Mouse (Mus musculus) cerebellum, adult 11-12 months (tissue): ENCODE measurements around the gene Sox6.

ENCODE experiments used
- DNase-seq: peaks from one replicate; pipeline ENCODE4 v3.0.0; 2022

Gene Sox6

GRCm38 (mm10) chr7:115734137-115734536 lies 304.5 kb downstream of the Sox6 start:
- DNase-seq: no peak

DNA sequence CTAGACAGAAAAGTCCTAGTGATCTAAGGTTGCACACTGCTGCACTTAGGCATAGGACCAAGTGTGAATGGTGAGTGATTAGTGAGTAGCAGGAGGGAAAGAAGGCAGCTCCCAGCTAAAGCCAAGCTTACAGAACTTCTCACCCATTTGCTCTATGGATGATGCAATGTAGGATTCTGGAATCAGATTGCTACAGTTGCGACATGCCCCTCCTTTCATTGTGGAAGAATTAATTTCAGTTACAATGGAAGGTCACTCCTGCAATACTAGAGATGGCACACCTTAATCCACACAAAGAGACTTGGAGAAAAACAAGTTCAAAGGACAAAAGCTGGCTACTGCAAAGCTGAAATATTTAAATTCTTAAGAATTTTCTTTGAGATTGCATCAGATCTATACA lies 305.8 kb downstream of the Sox6 start:
- no peak for DNase-seq

- no peak for DNase-seq
Observed at GRCm38 (mm10) chr7:115726776-115727175, 311.8 kb downstream of the Sox6 start.

GRCm38 (mm10) chr7:115724404-115724803 lies 314.2 kb downstream of the Sox6 start:
- DNase-seq: no peak

DNA sequence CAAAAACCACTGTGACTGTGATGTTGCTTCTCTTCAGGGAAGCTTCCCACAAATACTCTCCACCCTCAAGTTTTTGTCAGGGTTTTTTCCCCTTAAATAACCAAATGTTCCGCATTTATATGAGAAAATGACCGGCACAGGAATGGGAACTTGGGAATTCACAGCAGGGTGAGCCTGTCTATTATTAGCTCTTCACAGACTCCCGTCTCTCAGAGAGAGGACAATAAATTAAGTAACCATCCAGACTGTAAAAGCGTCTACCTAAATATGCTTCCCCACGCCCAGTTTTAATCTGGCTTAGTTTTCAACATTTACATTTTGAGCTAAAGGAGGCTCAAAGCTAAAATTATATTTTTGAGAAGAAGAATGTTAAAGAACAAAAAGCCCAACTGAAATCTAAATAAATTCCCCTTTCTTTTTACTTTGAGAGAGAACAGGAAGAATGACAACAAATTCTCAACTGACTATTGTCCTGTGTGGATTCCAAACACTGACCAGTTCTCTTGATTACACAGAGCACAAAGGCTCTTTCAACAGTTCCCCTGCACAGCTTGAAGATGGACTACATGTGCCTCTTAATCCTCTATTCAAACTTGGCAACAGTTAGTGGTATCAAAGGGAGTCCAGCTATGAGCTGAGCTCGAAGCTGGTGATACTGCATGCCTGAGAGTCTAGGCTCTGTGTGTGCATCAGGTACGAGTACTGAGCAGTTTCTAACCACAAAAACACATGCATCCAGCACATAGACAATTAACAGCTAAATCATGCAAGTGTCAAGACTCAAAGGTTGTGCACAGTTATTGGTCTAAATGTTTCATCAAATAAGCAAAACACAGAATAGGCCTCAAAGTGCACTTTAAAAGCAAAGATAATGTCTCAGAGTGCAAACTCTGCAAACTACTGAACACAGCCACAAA lies 316.7 kb downstream of the Sox6 start:
- no peak for DNase-seq

- DNase-seq: no peak
Observed at GRCm38 (mm10) chr7:115719791-115720190, 318.8 kb downstream of the Sox6 start.

GRCm38 (mm10) chr7:115706141-115706540 lies 332.5 kb downstream of the Sox6 start:
- DNase-seq: no peak

DNA sequence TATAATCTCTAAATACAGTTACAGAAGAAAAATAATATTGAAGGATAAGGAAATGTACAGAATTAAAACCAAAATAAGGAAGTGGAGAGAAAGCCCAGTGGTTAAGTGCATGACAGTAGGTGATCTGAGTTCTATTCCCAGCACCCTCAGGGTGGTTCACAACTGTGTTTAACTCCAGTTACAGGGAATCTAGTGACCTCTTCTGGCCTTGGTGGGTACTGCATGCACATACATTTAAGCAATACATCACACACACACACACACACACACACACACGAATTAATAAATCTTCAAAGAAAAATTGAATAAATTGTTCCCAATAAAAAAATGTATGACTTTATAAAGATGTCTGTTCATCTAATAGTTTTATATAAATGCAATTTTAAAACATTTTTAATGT lies 340.5 kb downstream of the Sox6 start:
- no peak for DNase-seq

DNA sequence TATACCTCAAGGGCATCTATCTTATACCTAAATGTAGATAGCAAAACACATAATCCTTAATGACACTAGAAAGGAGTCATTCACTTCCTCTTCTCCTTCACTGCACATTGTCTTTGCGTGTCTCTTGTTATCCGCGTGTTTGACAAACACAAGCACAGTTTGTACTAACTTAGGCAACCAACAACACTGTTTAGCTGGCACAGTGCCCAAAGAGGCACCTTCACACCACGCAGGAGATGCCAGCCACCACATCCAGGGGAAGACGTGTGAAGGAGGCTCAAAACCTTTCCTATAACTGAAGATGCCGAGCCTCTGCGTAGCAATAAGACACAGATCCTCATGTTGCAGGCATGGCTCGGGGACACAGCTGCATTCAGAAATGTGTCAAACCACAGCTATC lies 345.4 kb downstream of the Sox6 start:
- DNase-seq: no peak

DNA sequence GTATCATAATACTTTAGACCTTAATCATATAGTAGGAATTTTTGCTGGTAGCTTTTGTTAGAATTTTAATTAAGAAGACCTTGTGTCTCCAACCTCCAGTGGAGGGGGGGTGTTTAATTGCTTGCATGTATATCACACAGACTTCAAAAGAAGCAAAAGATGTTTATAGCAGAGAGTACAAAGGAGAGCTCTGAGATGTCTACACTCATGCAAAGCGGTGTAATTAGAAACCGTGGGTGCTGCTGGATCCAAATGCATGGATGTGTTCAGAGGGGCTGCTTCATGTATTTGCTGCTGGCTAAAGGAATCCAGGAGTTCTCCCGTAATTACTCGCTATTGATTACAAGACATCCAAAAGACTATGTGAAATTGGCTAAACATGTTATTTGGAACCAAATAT lies 347.5 kb downstream of the Sox6 start:
- no peak for DNase-seq

GRCm38 (mm10) chr7:115686687-115687086 lies 351.9 kb downstream of the Sox6 start:
- no peak for DNase-seq

DNA sequence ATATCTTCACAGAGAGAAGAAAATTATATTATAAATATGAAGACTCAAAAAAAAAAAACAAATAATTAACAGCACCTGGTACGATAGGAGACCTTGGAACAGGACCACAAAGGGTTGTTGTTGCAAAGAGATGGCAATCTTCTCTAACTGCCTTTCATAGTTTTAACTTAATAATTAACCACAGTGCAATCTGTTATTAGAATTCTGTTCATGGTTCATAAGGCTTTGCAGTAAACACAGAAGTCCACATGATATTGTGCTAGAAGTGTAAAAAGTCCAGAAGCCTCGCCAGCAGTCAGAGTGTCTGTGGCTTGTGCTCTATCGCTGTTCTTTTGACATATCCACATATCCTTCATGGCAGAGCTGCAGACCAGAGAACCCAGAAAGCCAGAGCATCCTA lies 354.5 kb downstream of the Sox6 start:
- DNase-seq: no peak

DNA sequence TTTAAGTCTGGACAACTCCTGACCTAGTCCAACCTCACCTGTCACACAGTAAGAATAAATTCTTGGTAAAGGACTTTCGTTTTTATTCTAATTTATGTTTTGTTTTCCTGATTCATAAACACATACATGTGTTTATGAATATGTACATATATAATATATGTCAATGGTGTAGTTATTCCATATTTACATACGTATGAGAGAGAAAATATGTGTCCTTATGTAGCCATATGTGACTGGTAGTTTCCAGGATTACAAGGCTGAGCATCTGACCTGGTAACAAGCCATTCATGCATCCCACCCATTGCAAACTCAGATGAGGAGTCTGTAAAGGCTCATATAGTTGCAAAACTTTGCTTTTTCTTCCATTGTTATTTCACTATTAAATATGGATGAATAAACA lies 366.8 kb downstream of the Sox6 start:
- no peak for DNase-seq

DNA sequence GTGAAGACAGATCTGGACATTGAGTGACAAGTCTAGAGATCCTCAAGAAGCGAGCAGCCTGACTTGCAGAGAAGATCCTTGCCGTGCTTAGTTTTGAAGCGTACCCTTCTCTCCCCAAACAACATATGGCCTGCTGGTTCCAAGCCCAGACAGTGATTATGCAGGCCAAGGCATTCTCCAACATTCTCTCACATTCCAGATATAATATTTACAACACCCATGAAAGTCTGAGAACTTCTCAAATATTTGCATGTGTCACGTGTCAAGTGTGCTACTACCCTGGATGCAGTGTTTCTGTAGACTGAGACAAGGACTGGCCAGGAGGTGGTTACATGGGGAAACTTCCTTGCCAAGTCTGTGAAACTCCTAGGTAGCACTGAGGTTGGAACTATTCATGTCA lies 367.3 kb downstream of the Sox6 start:
- DNase-seq: no peak

GRCm38 (mm10) chr7:115669207-115670004 lies 369.2 kb downstream of the Sox6 start:
- no peak for DNase-seq

DNA sequence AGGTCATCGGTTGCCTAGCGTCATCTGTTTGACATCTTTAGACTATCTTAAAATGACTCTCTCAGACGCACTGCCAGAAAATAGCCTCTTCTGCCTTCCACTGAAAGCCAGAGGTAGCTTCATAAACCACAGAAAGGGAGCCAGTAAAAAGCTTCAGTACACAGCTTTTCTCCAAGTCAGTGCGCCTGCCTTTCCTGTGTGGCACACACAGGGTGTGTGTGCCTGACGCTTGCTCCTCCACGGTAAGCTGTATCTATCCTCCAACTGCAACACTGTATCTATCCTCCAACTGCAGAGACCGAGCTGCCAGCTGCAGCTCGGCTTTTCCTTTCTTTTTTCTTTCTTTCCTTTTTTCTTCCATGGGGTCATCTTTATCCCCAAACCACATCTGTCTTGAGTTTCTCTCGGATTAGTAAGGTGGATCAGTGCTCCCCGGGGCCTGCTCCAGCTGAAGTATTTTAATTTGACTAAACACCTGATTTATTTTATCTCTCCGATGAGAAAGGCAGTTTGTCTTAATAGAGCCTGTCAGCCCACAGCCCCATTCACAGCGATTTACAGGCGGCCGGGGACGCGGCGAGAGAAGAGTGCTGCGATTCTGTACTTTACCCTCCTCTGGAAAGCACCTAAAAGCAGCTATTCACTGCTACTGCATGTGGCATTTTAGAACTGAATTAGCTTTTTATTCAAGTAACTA lies 371.8 kb downstream of the Sox6 start:
- DNase-seq: no peak

DNA sequence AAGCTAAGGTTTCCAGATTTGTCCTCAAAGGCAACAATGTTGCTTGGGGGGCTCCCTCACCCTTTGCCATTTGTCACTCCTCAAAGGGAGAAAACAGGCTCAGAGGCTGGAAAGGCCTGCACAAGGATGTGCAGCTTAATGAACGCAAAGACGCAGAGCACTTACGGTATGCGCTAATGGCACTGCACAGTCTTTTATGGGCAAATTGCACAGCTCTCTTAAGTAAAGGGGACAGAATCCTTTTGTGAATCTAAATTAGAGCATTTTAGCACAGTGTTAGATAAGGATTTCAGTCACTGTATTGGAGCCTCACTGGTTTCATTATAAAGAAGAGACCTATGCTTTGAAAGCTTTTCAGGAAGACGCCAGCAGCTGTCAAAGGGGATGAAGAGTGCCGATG lies 375.2 kb downstream of the Sox6 start:
- no peak for DNase-seq

DNA sequence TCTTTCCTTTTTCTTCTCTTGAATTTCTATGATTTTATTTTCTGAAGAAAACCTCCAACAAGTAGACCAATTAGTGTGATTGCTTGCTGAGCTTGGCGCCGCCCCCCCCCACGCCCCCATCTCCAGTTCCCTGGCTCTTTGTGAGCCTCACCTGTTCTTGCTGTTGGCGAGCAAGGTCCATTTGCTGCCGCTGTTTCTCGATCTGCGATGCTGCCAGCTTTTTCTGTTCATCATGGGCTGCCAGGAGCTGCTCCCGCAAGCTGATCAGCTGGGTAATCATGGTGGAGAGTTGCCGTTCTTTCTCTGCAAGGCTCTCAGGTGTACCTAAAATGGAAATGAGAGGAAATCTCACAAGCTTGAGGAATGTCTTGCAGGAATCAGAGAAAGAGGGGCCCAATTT lies 376.5 kb downstream of the Sox6 start:
- DNase-seq: no peak

- DNase-seq: no peak
Observed at GRCm38 (mm10) chr7:115646696-115647095, 391.9 kb downstream of the Sox6 start.

DNA sequence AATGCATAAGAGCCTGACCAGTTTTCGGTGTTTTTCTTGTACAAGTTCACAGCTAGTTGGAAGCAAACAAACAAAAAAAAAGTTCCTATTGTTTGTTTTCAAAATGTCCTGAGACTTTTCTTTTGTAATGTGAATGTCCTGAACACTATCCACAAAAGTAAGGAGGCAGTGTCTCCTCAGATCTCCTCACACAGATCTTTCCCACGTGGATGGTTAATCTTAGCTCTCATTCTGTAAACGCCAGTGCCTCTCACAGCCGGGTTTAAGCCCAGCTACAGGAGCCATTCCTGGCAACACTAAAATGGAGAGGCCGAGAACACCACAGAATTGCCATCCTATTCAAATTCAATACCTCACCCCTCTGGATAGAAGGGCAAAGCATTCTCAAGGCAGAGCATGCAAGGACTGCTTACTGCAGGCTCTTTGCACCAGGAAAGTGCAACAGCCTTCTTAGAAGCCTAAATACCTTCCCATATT lies 392.6 kb downstream of the Sox6 start:
- DNase-seq: no peak

GRCm38 (mm10) chr7:115645272-115645970 lies 393.2 kb downstream of the Sox6 start:
- no peak for DNase-seq

DNA sequence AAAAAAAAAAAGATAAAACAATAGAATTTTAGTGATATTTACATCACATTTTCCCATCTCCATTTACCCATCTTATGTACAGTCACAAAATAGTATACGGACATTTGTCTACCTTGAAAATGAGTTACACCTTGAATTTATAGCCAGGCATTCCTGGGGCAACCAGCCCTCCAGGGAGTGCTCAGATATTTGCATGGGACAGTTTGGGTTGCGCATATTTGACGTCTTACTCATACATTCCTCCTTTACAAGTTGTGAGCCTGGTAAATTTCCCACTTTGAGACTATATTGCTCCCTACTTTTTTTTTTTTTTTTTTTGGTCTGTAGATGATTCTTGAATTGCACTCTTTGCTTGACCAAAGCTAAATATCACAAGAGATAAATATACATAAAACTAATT lies 407.9 kb downstream of the Sox6 start:
- no peak for DNase-seq

- no peak for DNase-seq
Observed at GRCm38 (mm10) chr7:115630287-115630686, 408.3 kb downstream of the Sox6 start.
